Mouse (Mus musculus) embryonic facial prominence, embryonic 13.5 days (tissue): ENCODE measurements around the gene Kcnip2. TPM values are rescaled to one million over a fixed set of nuclear protein-coding genes. Genes with fewer than 3 reads are reported as not detected.

ENCODE experiments used
- ATAC-seq: fragments of 200-750 bp; cut with Nextera tagmentation; 2 replicates; pipeline ENCODE4 v1.8.0; 2017; ENCODE audit warnings: low read depth; ENCODE audit not compliant: insufficient number of reproducible peaks, insufficient read depth, low FRiP score, low TSS enrichment
- H3K27ac ChIP-seq: fragments of 300-500 bp; sonication (generic); 2 replicates; pipeline ENCODE4 v1.5.1; 2015; ENCODE audit warnings: moderate library complexity, mild to moderate bottlenecking, inconsistent platforms
- H3K27me3 ChIP-seq: fragments of 300-500 bp; sonication (generic); 2 replicates; pipeline ENCODE4 v1.6.1; 2015; ENCODE audit warnings: mild to moderate bottlenecking, inconsistent platforms
- H3K36me3 ChIP-seq: fragments of 300-500 bp; sonication (generic); 2 replicates; pipeline ENCODE4 v1.6.1; 2015; ENCODE audit warnings: mild to moderate bottlenecking, inconsistent platforms
- H3K4me1 ChIP-seq: fragments of 300-500 bp; sonication (generic); 2 replicates; pipeline ENCODE4 v1.6.1; 2015; ENCODE audit warnings: inconsistent platforms
- H3K4me2 ChIP-seq: fragments of 300-500 bp; sonication (generic); 2 replicates; pipeline ENCODE4 v1.6.1; 2015; ENCODE audit warnings: moderate library complexity, mild to moderate bottlenecking, inconsistent platforms
- H3K4me3 ChIP-seq: fragments of 300-500 bp; sonication (generic); 2 replicates; pipeline ENCODE4 v1.5.1; 2015; ENCODE audit warnings: mild to moderate bottlenecking, inconsistent platforms
- H3K9ac ChIP-seq: fragments of 300-500 bp; sonication (generic); 2 replicates; pipeline ENCODE4 v1.6.1; 2015; ENCODE audit warnings: mild to moderate bottlenecking, inconsistent platforms
- H3K9me3 ChIP-seq: fragments of 300-500 bp; sonication (generic); 2 replicates; pipeline ENCODE4 v1.6.1; 2016; ENCODE audit warnings: inconsistent platforms
- WGBS: fragments of 180-500 bp; shearing (Covaris S2); methylation state at CpG from one replicate; pipeline ENCODE4 v1.1.7; 2015; ENCODE audit warnings: mixed read lengths; 5-methylcytosine and 5-hydroxymethylcytosine counted together
- polyA plus RNA-seq: library from polyadenylated mRNA; unstranded; fragments of >200 nt; fragmentation: Nextera tagmentation; extraction: Ambion mirVana; gene quantifications from 2 replicates; pipeline ENCODE4 v1.2.1, GENCODE M21; 2015

Kcnip2 gene
- polyA plus RNA-seq, 1 experiment from 2014 or later: 1.3 TPM

DNA sequence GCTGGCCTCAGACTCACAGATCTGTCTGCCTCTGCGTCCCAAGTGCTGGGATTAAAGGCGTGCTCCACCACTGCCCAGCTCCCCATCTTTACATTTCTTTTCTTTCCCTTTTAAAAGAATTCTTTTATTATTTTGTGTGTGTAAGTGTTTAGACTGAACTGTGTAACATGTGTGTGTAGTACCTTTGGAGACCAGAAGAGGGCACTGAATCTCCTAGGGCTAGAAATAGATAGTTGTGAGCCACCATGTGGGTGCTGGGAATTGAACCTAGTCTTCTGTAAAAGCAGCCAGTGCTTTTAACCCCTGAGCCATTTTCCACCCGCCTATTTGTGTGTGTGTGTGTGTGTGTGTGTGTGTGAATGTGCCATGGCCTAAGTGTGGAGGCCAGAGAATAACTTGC lies 11.9 kb upstream of the Kcnip2 start:
- Histone ChIP-seq H3K36me3 (peaks cover 5% of the 10 kb centered on the region), H3K27ac (no peak overlapping the region), H3K9me3 (peaks cover 4% of the 10 kb centered on the region), H3K4me1 (peaks cover 11% of the 10 kb centered on the region; the same call in 1 of the 2 replicates), H3K9ac (no peak overlapping the region), H3K27me3 (no peaks in the 10 kb centered on the region), H3K4me3 (no peak overlapping the region), H3K4me2 (no peak overlapping the region)
- 93% methylated on average over 3 of the region's 3 CpGs for WGBS
- no peak for ATAC-seq

DNA sequence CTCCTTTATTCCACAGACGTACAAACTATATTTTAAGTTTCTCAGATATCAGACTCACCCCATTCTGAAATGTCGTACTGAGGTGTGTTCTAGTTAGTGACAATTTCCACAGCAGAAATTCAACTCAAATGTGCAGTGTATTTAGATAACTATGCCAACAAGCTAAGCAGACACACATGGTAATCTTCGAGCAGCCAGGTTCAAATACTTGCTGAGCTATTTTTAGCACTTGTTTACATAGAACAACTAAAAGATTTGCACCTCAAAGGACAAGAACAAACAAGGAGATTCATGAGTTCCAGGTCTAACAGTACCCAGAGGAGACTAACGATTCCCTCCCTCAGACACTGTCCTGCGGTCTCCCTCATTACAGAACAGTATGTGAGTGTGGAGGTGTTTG lies 11.3 kb upstream of the Kcnip2 start:
- Histone ChIP-seq H3K27ac (no peak overlapping the region), H3K4me1 (peaks cover 7% of the 10 kb centered on the region), H3K9me3 (peaks cover 4% of the 10 kb centered on the region), H3K4me3 (no peak overlapping the region), H3K4me2 (no peak overlapping the region), H3K27me3 (no peaks in the 10 kb centered on the region), H3K9ac (no peak overlapping the region), H3K36me3 (peaks cover 5% of the 10 kb centered on the region)
- ATAC-seq: no peak
- 72% methylated on average over 5 of the region's 5 CpGs for WGBS

DNA sequence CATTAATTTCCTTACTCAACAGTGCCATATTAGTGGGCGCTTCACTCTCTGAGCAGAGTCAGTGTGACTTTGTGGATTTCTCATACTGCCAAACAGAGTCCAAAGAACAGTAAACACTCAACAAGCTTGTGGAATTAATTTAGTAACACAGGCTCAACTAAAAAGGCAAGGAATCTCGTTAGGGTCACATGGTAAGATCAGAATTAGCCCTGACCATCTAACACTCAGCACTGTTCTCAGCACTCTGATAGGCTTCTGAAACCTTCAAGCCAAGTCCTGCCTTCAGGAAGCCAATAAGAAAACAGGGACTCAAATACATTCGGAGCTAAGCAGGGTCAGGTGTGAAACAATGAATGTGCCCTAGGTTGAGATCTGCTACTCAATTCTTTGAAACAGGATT lies 10.3 kb upstream of the Kcnip2 start:
- H3K9me3 ChIP-seq: peaks cover 4% of the 10 kb centered on the region
- WGBS: 75% methylated on average over 3 of the region's 3 CpGs
- no peaks in the 10 kb centered on the region for H3K27me3 ChIP-seq
- H3K4me3 ChIP-seq: no peak overlapping the region
- H3K4me2 ChIP-seq: no peak overlapping the region
- no peak for ATAC-seq
- H3K4me1 ChIP-seq: peaks cover 6% of the 10 kb centered on the region
- H3K27ac ChIP-seq: no peak overlapping the region
- H3K36me3 ChIP-seq: peaks cover 5% of the 10 kb centered on the region
- no peak overlapping the region for H3K9ac ChIP-seq

DNA sequence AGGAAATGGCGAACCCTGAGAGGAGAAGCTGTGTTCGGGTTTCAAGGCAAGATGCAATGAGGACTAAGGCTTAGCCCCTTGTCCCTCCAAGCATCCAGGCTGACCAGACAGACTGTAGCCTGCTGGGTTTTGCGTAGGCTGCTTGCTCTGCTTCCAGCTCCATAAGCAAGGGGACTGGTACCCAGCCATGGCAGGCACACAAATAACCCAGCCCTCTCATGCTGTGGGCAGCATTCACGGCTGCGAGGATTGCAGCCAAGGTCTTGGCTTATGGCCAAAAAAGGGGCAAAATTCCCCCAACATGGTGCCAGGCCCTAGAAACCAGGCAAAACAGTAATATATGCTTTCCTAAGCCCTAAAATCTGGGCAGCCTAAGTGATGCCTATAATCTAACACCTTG lies 6.0 kb upstream of the Kcnip2 start:
- Histone ChIP-seq H3K9ac (no peak overlapping the region), H3K4me2 (no peak overlapping the region), H3K4me1 (peaks cover 25% of the 10 kb centered on the region), H3K36me3 (peaks cover 13% of the 10 kb centered on the region), H3K4me3 (no peak overlapping the region), H3K27ac (no peak overlapping the region), H3K27me3 (no peaks in the 10 kb centered on the region), H3K9me3 (no peaks in the 10 kb centered on the region)
- WGBS: 74% methylated on average over 5 of the region's 5 CpGs
- ATAC-seq: no peak

DNA sequence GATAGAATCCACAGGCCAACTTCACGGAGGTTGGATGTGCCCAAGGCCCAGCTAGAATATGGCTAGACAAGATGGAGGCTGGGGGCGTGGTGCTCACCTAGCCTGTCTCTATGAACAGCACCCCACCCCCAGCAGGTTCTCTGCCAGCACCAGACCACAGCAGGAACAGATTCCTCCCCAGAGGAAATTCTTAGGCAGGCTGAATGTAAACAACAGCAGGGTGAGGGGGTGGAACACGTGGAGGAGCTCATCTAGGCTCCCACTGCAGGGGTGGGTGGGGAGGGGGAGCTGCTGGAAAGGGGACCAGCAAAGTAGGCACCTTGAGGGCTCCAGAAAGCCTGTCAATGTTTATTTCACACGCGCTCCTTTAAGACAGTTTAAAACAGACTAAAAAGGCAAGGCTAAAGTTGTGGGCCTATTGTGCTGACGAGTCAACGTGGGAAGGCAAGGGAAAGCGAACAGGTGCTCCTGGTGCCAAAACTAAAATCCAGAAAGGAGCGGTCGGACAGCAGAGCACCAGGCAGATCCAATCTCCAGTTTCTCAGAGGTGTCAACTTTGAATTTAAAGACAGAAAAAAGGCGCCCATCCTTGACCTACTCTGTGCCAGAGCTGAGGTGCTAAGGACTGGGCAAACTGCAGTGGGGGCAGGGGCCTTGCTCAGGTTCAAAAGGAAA lies 2.1 kb upstream of the Kcnip2 start:
- no peaks in the 10 kb centered on the region for H3K9me3 ChIP-seq
- peaks cover 47% of the 10 kb centered on the region for H3K4me1 ChIP-seq
- H3K4me3 ChIP-seq: no peak overlapping the region
- no peak for ATAC-seq
- H3K9ac ChIP-seq: no peak overlapping the region
- no peak overlapping the region for H3K27ac ChIP-seq
- H3K36me3 ChIP-seq: peaks cover 13% of the 10 kb centered on the region
- 64% methylated on average over 11 of the region's 11 CpGs for WGBS
- no peak overlapping the region for H3K4me2 ChIP-seq
- H3K27me3 ChIP-seq: peaks cover 6% of the 10 kb centered on the region

DNA sequence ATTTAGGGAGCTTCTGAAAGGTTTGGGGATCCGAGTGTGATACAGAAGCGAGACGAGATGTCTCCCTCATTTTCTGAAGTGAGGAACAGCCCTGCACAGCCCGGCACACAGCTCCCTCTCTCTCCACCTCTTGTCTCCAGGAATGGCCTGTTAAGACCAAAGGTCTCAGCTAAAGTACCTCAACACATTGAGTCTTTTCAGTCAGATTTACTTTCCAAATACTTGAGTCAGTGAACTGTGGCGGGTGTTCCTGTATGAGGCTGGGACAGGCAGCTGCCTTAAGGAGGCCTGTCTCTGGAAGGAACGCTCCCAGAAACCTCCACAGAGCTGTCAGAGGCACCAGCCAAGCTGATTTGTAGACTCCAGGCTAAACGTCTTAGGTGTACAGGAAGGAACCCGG lies 866 bp upstream of the Kcnip2 start:
- H3K4me1 ChIP-seq: peaks cover 53% of the 10 kb centered on the region
- H3K27ac ChIP-seq: no peak overlapping the region
- H3K9ac ChIP-seq: no peak overlapping the region
- no peak for ATAC-seq
- peaks cover 13% of the 10 kb centered on the region for H3K27me3 ChIP-seq
- no peaks in the 10 kb centered on the region for H3K9me3 ChIP-seq
- no peak overlapping the region for H3K4me3 ChIP-seq
- 23% methylated on average over 8 of the region's 8 CpGs for WGBS
- peak overlapping the region; percentile 69 for H3K4me2 ChIP-seq
- peaks cover 13% of the 10 kb centered on the region for H3K36me3 ChIP-seq

DNA sequence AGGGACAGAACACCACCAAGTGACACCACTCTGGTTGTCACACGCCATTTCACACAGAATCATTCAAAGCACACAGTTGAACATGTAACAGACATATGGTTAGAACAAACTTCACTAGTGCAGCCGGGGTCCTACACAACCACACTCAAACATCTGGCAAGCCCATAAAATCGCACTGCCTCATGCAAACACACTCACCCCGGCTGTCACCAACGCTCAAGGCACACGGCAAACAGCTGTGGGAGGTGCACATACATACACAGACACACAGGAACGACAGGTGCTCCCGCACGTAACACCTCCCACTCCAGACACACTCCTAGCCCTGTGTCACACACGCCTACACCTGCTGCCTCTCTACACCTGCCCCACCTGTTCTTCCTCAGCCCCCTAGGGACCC lies 691 bp downstream of the Kcnip2 start:
- no peaks in the 10 kb centered on the region for H3K9me3 ChIP-seq
- H3K4me2 ChIP-seq: peak overlapping the region; percentile 69
- 51% methylated on average over 10 of the region's 10 CpGs for WGBS
- peak overlapping the region; percentile 38 for H3K4me3 ChIP-seq
- H3K9ac ChIP-seq: no peak overlapping the region
- peaks cover 15% of the 10 kb centered on the region for H3K27me3 ChIP-seq
- ATAC-seq: no peak
- peaks cover 13% of the 10 kb centered on the region for H3K36me3 ChIP-seq
- peaks cover 51% of the 10 kb centered on the region for H3K4me1 ChIP-seq
- no peak overlapping the region for H3K27ac ChIP-seq

DNA sequence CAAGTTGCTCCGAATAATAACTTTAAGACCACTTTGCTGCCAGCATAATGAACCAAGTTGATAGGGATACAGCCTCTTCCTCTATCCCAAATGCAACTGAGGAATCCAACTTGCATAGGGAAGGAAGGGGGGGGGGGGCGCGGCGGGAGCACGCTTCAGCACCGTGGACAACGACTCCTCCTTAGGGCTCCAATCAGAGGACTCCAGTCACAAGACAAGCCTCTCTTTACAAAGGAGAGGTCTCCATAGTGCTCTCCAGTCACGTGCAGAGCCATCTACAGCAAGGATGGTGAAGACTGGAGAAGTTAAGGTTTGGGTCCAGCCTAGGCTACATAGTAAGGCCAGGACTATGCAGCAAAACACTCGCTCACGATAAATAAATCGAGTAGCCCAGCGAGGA lies 2.1 kb downstream of the Kcnip2 start:
- H3K4me3 ChIP-seq: no peak overlapping the region
- H3K36me3 ChIP-seq: peaks cover 5% of the 10 kb centered on the region
- H3K27me3 ChIP-seq: peaks cover 15% of the 10 kb centered on the region
- H3K4me2 ChIP-seq: no peak overlapping the region
- no peak for ATAC-seq
- H3K4me1 ChIP-seq: peaks cover 51% of the 10 kb centered on the region
- no peak overlapping the region for H3K9ac ChIP-seq
- H3K9me3 ChIP-seq: no peaks in the 10 kb centered on the region
- H3K27ac ChIP-seq: no peak overlapping the region
- 14% methylated on average over 12 of the region's 12 CpGs for WGBS

DNA sequence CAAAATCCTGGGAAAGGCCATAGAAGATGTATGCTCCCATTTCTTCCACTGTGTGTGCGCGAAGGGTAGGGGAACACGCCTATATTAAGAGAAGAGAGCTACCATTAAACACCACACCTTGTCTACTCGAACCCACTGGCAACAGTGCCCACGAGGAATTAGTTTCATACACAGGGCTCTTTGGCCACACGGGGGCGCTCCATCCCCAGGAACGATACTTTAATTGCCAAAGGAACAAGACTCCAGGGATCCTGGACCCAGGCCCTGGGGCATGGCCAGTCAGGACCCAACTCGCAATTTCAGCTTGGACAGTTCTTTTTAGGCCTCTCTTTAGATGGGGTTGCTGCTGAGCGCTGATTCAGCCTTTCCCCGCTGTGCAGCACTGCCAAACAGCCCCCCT lies 2.6 kb downstream of the Kcnip2 start:
- Histone ChIP-seq H3K9me3 (no peaks in the 10 kb centered on the region), H3K4me1 (peaks cover 46% of the 10 kb centered on the region), H3K36me3 (no peaks in the 10 kb centered on the region), H3K27ac (no peak overlapping the region), H3K4me3 (no peak overlapping the region), H3K9ac (no peak overlapping the region), H3K27me3 (peaks cover 15% of the 10 kb centered on the region), H3K4me2 (no peak overlapping the region)
- no peak for ATAC-seq
- 7% methylated on average over 11 of the region's 11 CpGs for WGBS

DNA sequence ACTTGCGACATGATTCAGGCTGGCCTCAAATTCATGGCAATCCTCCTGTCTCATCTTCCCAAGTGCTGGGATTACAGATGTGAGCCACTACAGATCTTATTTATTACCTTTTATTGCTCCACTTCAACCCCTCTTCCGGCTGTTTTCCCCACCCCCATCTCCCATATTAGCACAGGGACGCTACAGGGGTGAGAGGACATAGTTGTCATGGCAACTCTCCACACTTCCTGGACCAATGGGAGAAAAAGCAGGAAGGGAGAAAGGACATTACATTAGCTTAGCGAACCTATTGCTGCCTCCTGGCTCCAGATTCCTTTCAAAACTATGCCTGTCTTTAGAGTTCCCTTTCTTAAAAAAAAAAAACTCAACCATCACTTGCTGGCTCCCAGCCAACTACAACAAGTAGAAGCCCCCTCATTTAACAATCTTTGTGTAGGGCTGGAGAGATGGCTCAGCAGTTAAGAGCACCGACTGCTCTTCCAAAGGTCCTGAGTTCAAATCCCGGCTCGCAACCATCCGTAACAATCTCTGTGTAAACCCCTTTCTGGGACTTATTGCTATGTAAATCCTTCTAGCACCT lies 3.1 kb downstream of the Kcnip2 start:
- peaks cover 15% of the 10 kb centered on the region for H3K27me3 ChIP-seq
- no peaks in the 10 kb centered on the region for H3K36me3 ChIP-seq
- no peak overlapping the region for H3K27ac ChIP-seq
- peaks cover 41% of the 10 kb centered on the region for H3K4me1 ChIP-seq
- ATAC-seq: no peak
- H3K9ac ChIP-seq: no peak overlapping the region
- H3K4me3 ChIP-seq: no peak overlapping the region
- WGBS: 20% methylated on average over 8 of the region's 8 CpGs
- no peaks in the 10 kb centered on the region for H3K9me3 ChIP-seq
- peak overlapping the region; percentile 45 for H3K4me2 ChIP-seq

DNA sequence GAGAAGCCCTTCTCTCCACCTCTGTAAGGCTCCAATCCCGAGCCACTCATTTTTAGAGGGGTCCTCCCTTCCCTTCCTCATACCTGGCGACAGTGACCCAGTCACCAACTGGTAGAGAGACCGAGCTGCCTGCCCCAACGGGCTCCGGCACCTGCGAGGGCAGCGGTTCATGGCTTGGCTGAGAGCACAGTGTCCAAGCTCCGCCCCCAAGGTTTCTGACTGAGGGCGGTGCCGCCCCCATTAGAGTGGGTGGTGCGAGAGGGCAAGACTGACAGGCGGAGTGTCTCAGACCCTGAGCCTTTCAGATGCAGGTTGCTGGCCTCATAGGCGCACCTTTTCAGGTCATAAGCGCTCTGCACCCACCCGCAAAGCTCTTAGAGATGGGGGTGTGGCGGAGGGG lies 3.7 kb downstream of the Kcnip2 start:
- no peaks in the 10 kb centered on the region for H3K36me3 ChIP-seq
- H3K4me3 ChIP-seq: 0 out of 2 replicates have a peak overlapping the region, but pooled peaks have one; percentile 10
- H3K27me3 ChIP-seq: peaks cover 15% of the 10 kb centered on the region
- H3K4me1 ChIP-seq: peaks cover 35% of the 10 kb centered on the region
- no peaks in the 10 kb centered on the region for H3K9me3 ChIP-seq
- WGBS: 3% methylated on average over 16 of the region's 16 CpGs
- no peak overlapping the region for H3K27ac ChIP-seq
- no peak for ATAC-seq
- peak overlapping the region; percentile 45 for H3K4me2 ChIP-seq
- H3K9ac ChIP-seq: no peak overlapping the region

DNA sequence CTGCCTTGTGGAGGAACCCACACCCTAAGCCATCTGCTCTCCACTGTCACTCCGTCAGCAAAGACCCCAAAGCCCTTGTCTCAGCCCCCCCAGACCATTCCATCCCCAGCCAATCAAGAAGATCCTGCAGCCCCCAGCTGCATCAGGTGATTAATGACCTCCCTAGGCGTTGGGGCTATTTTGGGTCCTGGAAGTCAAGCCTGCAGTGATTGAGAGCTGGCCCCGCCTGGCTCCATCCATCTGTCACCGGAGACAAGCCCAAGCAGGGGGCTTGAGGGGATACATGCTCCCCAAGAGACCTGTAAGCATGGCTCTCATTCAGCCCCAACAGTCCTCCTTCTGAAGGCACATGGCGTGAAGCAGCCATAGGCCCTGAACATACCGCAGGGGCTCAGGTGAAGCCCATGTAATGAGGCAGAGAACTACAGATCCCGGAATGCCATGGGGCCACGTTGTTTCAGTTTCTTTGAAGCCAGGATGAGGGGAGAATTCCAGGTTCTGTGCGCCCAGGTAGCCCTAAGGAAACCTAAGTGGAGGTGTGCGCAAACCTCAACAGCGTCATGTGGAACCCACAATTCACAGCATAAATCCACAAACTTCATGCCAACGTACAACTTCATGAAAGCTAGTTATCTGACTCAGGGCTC lies 4.7 kb downstream of the Kcnip2 start:
- Histone ChIP-seq H3K4me2 (no peak overlapping the region), H3K4me1 (peaks cover 25% of the 10 kb centered on the region), H3K9me3 (no peaks in the 10 kb centered on the region), H3K9ac (no peak overlapping the region), H3K27ac (no peak overlapping the region), H3K27me3 (peaks cover 15% of the 10 kb centered on the region), H3K4me3 (no peak overlapping the region), H3K36me3 (no peaks in the 10 kb centered on the region)
- no peak for ATAC-seq
- WGBS: 72% methylated on average over 12 of the region's 12 CpGs
